Mouse (Mus musculus) G1E (cell line): Measurements from ENCODE around the gene Bglap2.

Source experiments
- CTCF ChIP-seq: IDR thresholded peaks from 2 replicates; pipeline ENCODE4 v1.5.1; 2012; ENCODE audit warnings: low read depth, low read length, inconsistent platforms, mixed read lengths
- GATA1 ChIP-seq: IDR thresholded peaks from 2 replicates; pipeline ENCODE4 v1.6.1; 2012; ENCODE audit warnings: borderline replicate concordance, low read length, inconsistent platforms, mixed read lengths
- GATA2 ChIP-seq: IDR thresholded peaks from 2 replicates; pipeline ENCODE4 v1.6.1; 2012; ENCODE audit warnings: low read depth, low read length, inconsistent platforms, borderline replicate concordance
- POLR2AphosphoS5 ChIP-seq: IDR thresholded peaks from 2 replicates; pipeline ENCODE4 v1.6.1; 2012; ENCODE audit warnings: low read depth, low read length, inconsistent platforms; ENCODE audit not compliant: insufficient replicate concordance
- TAL1 ChIP-seq: conservative IDR thresholded peaks from 2 replicates; pipeline ENCODE4 v1.6.1; 2012; ENCODE audit warnings: low read depth, low read length, inconsistent platforms, mixed read lengths

- TF ChIP-seq CTCF: no peak
- TF ChIP-seq POLR2AphosphoS5: no peak
- no peak for TF ChIP-seq TAL1
- TF ChIP-seq GATA1: no peak
- TF ChIP-seq GATA2: no peak
Observed at GRCm38 (mm10) chr3:88395742-88396141, 17.2 kb upstream of the Bglap2 start.
